Mouse (Mus musculus): Measurements from ENCODE around the gene Kansl2. TPM values are rescaled to one million over a fixed set of nuclear protein-coding genes. Genes with fewer than 3 reads are reported as not detected.

The Kansl2 gene
- total and polyA plus RNA-seq, 3 experiments = 59.6 to 125 (median 103) TPM

DNA sequence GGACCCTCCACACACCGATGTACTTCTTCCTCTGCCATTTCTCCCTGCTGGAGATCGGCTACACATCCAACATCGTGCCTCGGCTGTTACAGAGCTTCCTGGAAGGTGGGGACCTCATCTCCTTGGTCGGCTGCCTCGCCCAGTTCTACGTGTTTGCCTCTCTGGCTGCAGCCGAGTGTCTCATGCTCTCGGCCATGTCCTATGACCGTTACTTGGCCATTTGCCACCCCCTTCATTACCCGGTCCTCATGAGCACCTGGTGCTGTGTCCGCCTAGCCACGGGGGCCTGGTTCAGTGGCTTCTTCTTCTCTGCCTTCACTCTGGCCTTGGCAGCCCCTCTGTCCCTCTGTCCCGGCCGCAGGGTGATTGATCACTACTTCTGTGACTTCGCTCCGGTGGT lies 36.4 kb downstream of the Kansl2 start:
- no peak overlapping the region for H3K9ac ChIP-seq (ENCODE audit: insufficient read depth, low read depth)
- no peak overlapping the region for H3K4me2 ChIP-seq (ENCODE audit: insufficient read depth, low read depth, poor library complexity, severe bottlenecking)
- H3K9me3 ChIP-seq (replicated peaks; ENCODE audit: low read length) = no peaks in the 10 kb centered on the region
- H3K27me3 ChIP-seq (replicated peaks) = peaks cover 4% of the 10 kb centered on the region
- in situ Hi-C loops (cut with MboI; ENCODE audit: low pct_ligation_motif_present, low pct_unique_long_range_greater_than_20kb, low sequenced_read_pairs) (loop anchor here (5.0 kb wide), 1 partner anchor 85 kb away; no protein-coding TSS in a partner anchor), dilution Hi-C loops (cut with MboI; ENCODE audit: extremely low pct_ligation_motif_present, extremely low pct_unique_long_range_greater_than_20kb, low sequenced_read_pairs) (no loop called here)
- no peaks in the 10 kb centered on the region for H3K36me3 ChIP-seq (replicated peaks in 1 of 2; ENCODE audit: control insufficient read depth in 1 of 2, insufficient read depth in 1 of 2, low read length in 1 of 2)
- no peak overlapping the region for H3K27ac ChIP-seq (ENCODE audit: insufficient read depth, low read depth)
- no peak for DNase-seq (ENCODE audit: extremely low read depth)
- peaks cover 0 to 6% of the 10 kb centered on the region in 2 experiments; a peak in 1 of 4 replicates for H3K4me1 ChIP-seq (ENCODE audit: control insufficient read depth in 1 of 2, insufficient read depth in 2 of 2)
- TF ChIP-seq KAT2A (IDR thresholded peaks at IDR 0.05; ENCODE audit: insufficient replicate concordance, low read length) (no peak), JUND (conservative IDR thresholded peaks at IDR 0.05; ENCODE audit: low read depth, low read length) (no peak), IRF4 (IDR thresholded peaks at IDR 0.05; ENCODE audit: low read depth, low read length) (no peak), PAX5 (IDR thresholded peaks at IDR 0.05; ENCODE audit: low read length) (no peak), SMC3 (IDR thresholded peaks at IDR 0.05; ENCODE audit: low read depth, low read length) (no peak), NELFE (IDR thresholded peaks at IDR 0.05; ENCODE audit: low read depth, low read length) (no peak), USF1 (IDR thresholded peaks at IDR 0.05; ENCODE audit: low read depth, low read length) (no peak), GABPA (IDR thresholded peaks at IDR 0.05; ENCODE audit: insufficient replicate concordance, low read depth, low read length) (no peak), CTCF (conservative IDR thresholded peaks at IDR 0.05 in 1 of 2, IDR thresholded peaks at IDR 0.05 in 1 of 2; ENCODE audit: low read depth in 2 of 2, low read length in 2 of 2) (no peak), RAD21 (IDR thresholded peaks at IDR 0.05; ENCODE audit: low read depth, low read length) (no peak), BHLHE40 (IDR thresholded peaks at IDR 0.05; ENCODE audit: low read depth, low read length) (no peak), ELF1 (IDR thresholded peaks at IDR 0.05; ENCODE audit: low read depth, low read length) (no peak), MAZ (IDR thresholded peaks at IDR 0.05; ENCODE audit: low read depth, low read length) (no peak), NRF1 (IDR thresholded peaks at IDR 0.05; ENCODE audit: low read depth, low read length) (no peak)
- no peaks in the 10 kb centered on the region for H3K79me2 ChIP-seq (replicated peaks; ENCODE audit: control insufficient read depth, extremely low read depth, insufficient read depth, poor library complexity, severe bottlenecking)
- H3K4me3 ChIP-seq (replicated peaks in 1 of 3; ENCODE audit: low read depth in 2 of 3, low read length in 2 of 3, poor library complexity in 1 of 3) = no peak overlapping the region

DNA sequence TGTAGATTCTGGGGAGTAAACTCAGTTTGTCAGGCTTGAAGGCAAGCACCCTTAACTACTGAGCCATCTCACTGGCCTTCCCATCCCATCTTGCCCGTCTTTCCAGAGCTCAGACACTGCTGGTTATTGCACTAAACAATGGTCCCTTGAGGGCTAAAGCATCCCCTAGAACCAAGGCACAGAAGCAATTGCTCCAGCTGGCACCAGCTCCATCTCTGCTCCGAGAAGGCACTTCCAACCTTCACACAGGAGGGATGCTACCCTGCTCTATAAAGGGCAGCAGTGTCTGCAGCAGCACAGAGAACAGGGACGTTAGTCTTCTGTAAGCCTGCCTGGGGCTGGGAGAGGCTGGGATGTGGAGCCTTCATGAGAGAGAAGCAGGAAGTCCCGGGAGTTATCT lies 42.0 kb downstream of the Kansl2 start, which contains the start of gene Olfr279:
Gene Olfr279, plus strand, starts transcription at position 301 of the 400 bp plus-strand sequence.
- no peak within 1 kb of the TSS for H3K4me2 ChIP-seq (ENCODE audit: insufficient read depth, low read depth, poor library complexity, severe bottlenecking)
- no peaks in the 10 kb centered on the region for H3K27me3 ChIP-seq (replicated peaks)
- no peak for TF ChIP-seq USF2 (conservative IDR thresholded peaks at IDR 0.05; ENCODE audit: low read depth, low read length)
- TF ChIP-seq MAX (IDR thresholded peaks at IDR 0.05; ENCODE audit: low read length) = no peak
- no peak for TF ChIP-seq MAZ (IDR thresholded peaks at IDR 0.05; ENCODE audit: low read depth, low read length)
- H3K9me3 ChIP-seq (replicated peaks; ENCODE audit: low read length) = peaks cover 5% of the 10 kb centered on the region
- no peak within 1 kb of the TSS for H3K27ac ChIP-seq (ENCODE audit: insufficient read depth, low read depth)
- H3K79me2 ChIP-seq (replicated peaks; ENCODE audit: control insufficient read depth, extremely low read depth, insufficient read depth, poor library complexity, severe bottlenecking) = no peaks in the 10 kb centered on the region
- no peaks in the 10 kb centered on the region for H3K36me3 ChIP-seq (replicated peaks in 1 of 2; ENCODE audit: control insufficient read depth in 1 of 2, insufficient read depth in 1 of 2, low read length in 1 of 2)
- dilution Hi-C loops (cut with MboI; ENCODE audit: extremely low pct_ligation_motif_present, extremely low pct_unique_long_range_greater_than_20kb, low sequenced_read_pairs) = no loop called here
- in situ Hi-C loops (cut with MboI; ENCODE audit: low pct_ligation_motif_present, low pct_unique_long_range_greater_than_20kb, low sequenced_read_pairs) = no loop called here
- H3K9ac ChIP-seq (ENCODE audit: insufficient read depth, low read depth) = no peak within 1 kb of the TSS
- no peak within 1 kb of the TSS for H3K4me3 ChIP-seq (replicated peaks in 1 of 3; ENCODE audit: low read depth in 2 of 3, low read length in 2 of 3, poor library complexity in 1 of 3)
- no peak for DNase-seq (ENCODE audit: extremely low read depth)
- peaks cover 0 to 6% of the 10 kb centered on the region in 2 experiments; a peak in 1 of 4 replicates for H3K4me1 ChIP-seq (ENCODE audit: control insufficient read depth in 1 of 2, insufficient read depth in 2 of 2)
